Mouse (Mus musculus) midbrain, embryonic 11.5 days (tissue): ENCODE results near the gene Zfp790. TPM values are rescaled to one million over a fixed set of nuclear protein-coding genes. Genes with fewer than 3 reads are reported as not detected.
A peak's percentile ranks its signal among the peaks of the same experiment; 100 is the strongest.

Experiments
- ATAC-seq: fragments of 200-750 bp; cut with Nextera tagmentation; 2 replicates; pipeline ENCODE4 v1.8.0; 2017; ENCODE audit warnings: moderate TSS enrichment, moderate library complexity; ENCODE audit not compliant: low FRiP score
- DNase-seq: peaks from one replicate; pipeline ENCODE4 v3.0.0; 2015; ENCODE audit warnings: low spot score; ENCODE audit errors: missing footprints
- H3K27ac ChIP-seq: fragments of 300-500 bp; sonication (generic); 2 replicates; pipeline ENCODE4 v1.5.1; 2014; ENCODE audit warnings: low read depth, low read length
- H3K27me3 ChIP-seq: fragments of 300-500 bp; sonication (generic); 2 replicates; pipeline ENCODE4 v1.6.1; 2014; ENCODE audit warnings: mild to moderate bottlenecking, low read length, moderate library complexity, mixed read lengths; ENCODE audit not compliant: control insufficient read depth, insufficient read depth
- H3K36me3 ChIP-seq: fragments of 300-500 bp; sonication (generic); 2 replicates; pipeline ENCODE4 v1.6.1; 2014; ENCODE audit warnings: mild to moderate bottlenecking, low read length, moderate library complexity, mixed read lengths; ENCODE audit not compliant: control insufficient read depth, insufficient read depth
- H3K4me1 ChIP-seq: fragments of 300-500 bp; sonication (generic); 2 replicates; pipeline ENCODE4 v1.6.1; 2014; ENCODE audit warnings: low read length; ENCODE audit not compliant: control insufficient read depth, insufficient read depth
- H3K4me2 ChIP-seq: fragments of 300-500 bp; sonication (generic); 2 replicates; pipeline ENCODE4 v1.6.1; 2014; ENCODE audit warnings: mild to moderate bottlenecking, moderate library complexity
- H3K4me3 ChIP-seq: fragments of 300-500 bp; sonication (generic); 2 replicates; pipeline ENCODE4 v1.5.1; 2014; ENCODE audit warnings: low read depth, low read length
- H3K9ac ChIP-seq: fragments of 300-500 bp; sonication (generic); 2 replicates; pipeline ENCODE4 v1.6.1; 2014; ENCODE audit warnings: low read length
- H3K9me3 ChIP-seq: fragments of 300-500 bp; sonication (generic); 2 replicates; pipeline ENCODE4 v1.6.1; 2016; ENCODE audit warnings: low read length; ENCODE audit not compliant: control insufficient read depth
- WGBS: fragments of 180-500 bp; shearing (Covaris S2); extraction: QIAGEN DNeasy Blood & Tissue Kit; methylation state at CpG from one replicate; pipeline ENCODE4 v1.1.7; 2014; 5-methylcytosine and 5-hydroxymethylcytosine counted together
- polyA plus RNA-seq: library from polyadenylated mRNA; unstranded; fragments of >200 nt; fragmentation: Nextera tagmentation; extraction: Ambion mirVana; gene quantifications from 2 replicates; pipeline ENCODE4 v1.2.1, GENCODE M21; 2014

Gene Zfp790
- polyA plus RNA-seq, 1 experiment from 2014 or later, result 20.6 TPM

DNA sequence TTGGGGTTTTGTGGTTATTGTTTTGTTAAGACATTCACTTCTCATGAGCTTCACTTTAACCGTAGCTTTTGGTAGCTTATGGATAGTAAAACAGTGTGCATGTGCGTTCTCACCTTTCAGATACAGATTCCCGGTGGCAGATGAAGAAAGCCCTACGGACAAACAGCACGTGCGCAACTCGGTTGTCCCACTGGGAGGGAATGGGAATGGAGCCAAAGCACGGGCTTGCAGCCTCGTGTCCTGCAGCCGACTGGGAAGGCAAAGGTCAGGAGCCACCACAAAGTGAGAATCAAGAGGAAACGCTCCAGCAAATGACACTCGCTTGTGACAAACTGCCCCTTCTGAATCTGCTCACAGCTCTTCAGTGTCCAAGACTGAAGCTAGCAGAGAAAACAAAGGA, 12.1 kb downstream of the Zfp790 start:
- Histone ChIP-seq H3K36me3 (peaks cover 39% of the 10 kb centered on the region), H3K9me3 (no peaks in the 10 kb centered on the region; the same call in 1 of the 2 replicates), H3K4me2 (no peak overlapping the region), H3K27me3 (no peaks in the 10 kb centered on the region), H3K4me3 (no peak overlapping the region), H3K4me1 (no peaks in the 10 kb centered on the region), H3K27ac (no peak overlapping the region), H3K9ac (no peak overlapping the region)
- DNase-seq, result no peak
- no peak for ATAC-seq
- 97% methylated on average over 12 of the region's 12 CpGs for WGBS

DNA sequence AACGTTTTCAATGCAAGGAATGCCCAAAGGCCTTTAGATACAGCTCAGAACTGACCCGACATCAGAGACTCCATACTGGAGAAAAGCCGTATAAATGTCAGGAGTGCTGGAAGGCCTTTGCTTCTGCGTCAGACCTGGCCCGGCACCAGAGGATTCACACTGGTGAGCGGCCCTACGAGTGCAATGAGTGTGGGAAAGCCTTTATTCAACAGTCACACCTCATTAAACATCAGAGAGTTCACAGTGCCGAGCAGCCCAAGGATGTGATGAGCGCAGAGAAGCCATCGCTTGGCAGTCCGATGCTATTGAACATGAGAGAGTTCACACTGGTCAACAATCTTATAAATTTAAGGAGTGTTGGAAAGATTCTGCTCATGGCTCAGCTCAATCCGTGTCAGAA, 13.9 kb downstream of the Zfp790 start:
- ATAC-seq (no peak), DNase-seq (no peak)
- Histone ChIP-seq H3K4me2 (no peak overlapping the region), H3K4me3 (no peak overlapping the region), H3K36me3 (peaks cover 39% of the 10 kb centered on the region), H3K27ac (no peak overlapping the region), H3K9ac (no peak overlapping the region), H3K27me3 (no peaks in the 10 kb centered on the region), H3K9me3 (no peaks in the 10 kb centered on the region; the same call in 1 of the 2 replicates), H3K4me1 (no peaks in the 10 kb centered on the region)
- 84% methylated on average over 12 of the region's 12 CpGs for WGBS

DNA sequence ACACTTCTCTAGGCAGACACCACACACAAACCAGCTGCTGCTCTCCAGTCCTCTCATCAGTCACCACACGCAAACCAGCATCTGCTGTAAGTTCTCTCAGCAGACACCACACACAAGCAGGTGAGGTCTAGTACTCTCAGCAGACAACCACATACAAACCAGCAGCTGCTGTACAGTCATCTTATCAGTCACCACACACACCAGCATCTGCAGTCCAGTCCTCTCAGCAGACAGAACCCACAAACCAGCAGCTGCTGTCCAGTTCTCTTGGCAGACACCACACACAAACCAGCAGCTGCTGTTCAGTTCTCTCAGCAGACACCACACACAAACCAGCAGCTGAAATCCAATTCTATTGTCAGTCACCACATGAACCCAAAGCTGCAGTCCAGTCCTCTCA, 20.9 kb downstream of the Zfp790 start:
- Histone ChIP-seq H3K4me2 (no peak overlapping the region), H3K4me1 (no peaks in the 10 kb centered on the region)
- WGBS, result 97% methylated on average over 1 of the region's 1 CpGs

DNA sequence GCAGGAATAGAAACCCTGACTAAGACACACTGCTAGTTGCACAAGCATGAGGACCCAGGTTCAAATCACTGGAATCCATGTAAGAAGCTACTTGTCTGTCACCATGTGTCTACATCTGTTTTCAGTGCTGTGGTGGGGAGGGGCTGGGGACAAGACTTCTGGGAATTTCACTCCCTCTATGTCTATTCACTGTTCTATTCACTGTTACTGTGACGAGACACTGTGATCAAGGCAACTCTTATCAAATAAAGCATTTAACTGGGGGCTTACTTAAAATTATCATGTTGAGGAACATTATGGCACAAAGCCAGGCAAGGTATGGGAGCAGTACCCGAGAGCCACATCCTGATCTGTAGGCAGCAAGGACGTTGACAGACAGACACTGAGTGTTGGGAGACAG, 23.3 kb downstream of the Zfp790 start:
- ATAC-seq (no peak), DNase-seq (no peak)
- no peak overlapping the region for H3K27ac ChIP-seq
- H3K9ac ChIP-seq, result no peak overlapping the region
- WGBS, result 86% methylated on average over 3 of the region's 3 CpGs
- H3K4me2 ChIP-seq, result no peak overlapping the region
- no peaks in the 10 kb centered on the region for H3K9me3 ChIP-seq
- no peaks in the 10 kb centered on the region for H3K4me1 ChIP-seq
- H3K4me3 ChIP-seq, result no peak overlapping the region
- H3K27me3 ChIP-seq, result no peaks in the 10 kb centered on the region
- peaks cover 3% of the 10 kb centered on the region; the same call in 1 of the 2 replicates for H3K36me3 ChIP-seq

More for the DNA sequence above, 20.9 kb downstream of the Zfp790 start:
- no peaks in the 10 kb centered on the region for H3K27me3 ChIP-seq
- H3K9ac ChIP-seq, result no peak overlapping the region
- H3K9me3 ChIP-seq, result no peaks in the 10 kb centered on the region
- H3K36me3 ChIP-seq, result no peaks in the 10 kb centered on the region
- ATAC-seq (no peak), DNase-seq (no peak)
- no peak overlapping the region for H3K27ac ChIP-seq
- H3K4me3 ChIP-seq, result no peak overlapping the region

DNA sequence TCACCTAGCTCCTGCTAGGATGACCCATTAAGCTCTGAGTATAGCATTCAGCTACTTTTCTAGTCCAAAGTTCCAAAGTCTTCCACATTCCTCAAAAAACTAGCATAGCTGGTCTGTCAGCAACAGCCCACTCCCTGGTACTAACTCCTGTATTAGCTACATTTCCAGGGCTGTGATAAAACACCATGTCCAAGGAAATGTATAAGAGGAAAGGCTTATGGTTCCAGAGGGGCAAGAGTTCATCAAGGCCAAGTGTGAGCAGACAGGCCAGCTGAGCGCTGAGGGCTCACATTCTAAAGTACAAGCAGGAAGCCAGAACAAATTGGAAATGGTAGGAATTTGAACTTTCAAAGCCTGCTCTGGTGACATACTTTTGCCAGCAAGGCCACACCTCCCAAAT, 26.2 kb downstream of the Zfp790 start:
- peaks cover 10% of the 10 kb centered on the region; the same call in 1 of the 2 replicates for H3K36me3 ChIP-seq
- no peak overlapping the region for H3K4me2 ChIP-seq
- no peak for ATAC-seq
- no peaks in the 10 kb centered on the region for H3K4me1 ChIP-seq
- no peak for DNase-seq
- H3K27me3 ChIP-seq, result no peaks in the 10 kb centered on the region
- no peak overlapping the region for H3K4me3 ChIP-seq
- no peaks in the 10 kb centered on the region for H3K9me3 ChIP-seq
- H3K9ac ChIP-seq, result no peak overlapping the region
- 93% methylated on average over 1 of the region's 1 CpGs for WGBS
- H3K27ac ChIP-seq, result no peak overlapping the region

DNA sequence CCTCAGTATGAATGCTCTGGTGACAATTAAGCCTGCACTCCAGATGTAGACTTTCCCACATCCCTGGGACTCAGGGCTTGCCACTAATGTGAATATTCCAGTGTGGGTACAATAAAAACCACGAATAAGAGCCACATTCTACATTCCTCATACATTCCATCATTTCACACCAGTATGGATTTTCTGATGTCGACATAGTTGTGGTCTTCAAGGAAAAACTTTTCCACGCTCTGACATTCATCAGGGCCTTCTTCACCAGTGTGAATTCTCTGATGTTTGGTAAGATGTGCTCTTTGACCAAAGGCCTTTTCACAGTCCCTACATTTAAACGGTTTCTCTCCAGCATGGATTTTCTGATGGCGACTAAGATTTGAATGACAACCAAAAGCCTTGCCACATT, 28.7 kb downstream of the Zfp790 start:
- no peaks in the 10 kb centered on the region for H3K4me1 ChIP-seq
- peaks cover 10% of the 10 kb centered on the region; the same call in 1 of the 2 replicates for H3K36me3 ChIP-seq
- no peak overlapping the region for H3K4me2 ChIP-seq
- 93% methylated on average over 5 of the region's 5 CpGs for WGBS
- no peaks in the 10 kb centered on the region for H3K9me3 ChIP-seq
- DNase-seq (no peak), ATAC-seq (no peak)
- no peak overlapping the region for H3K9ac ChIP-seq
- H3K27ac ChIP-seq, result no peak overlapping the region
- H3K27me3 ChIP-seq, result no peaks in the 10 kb centered on the region
- no peak overlapping the region for H3K4me3 ChIP-seq

DNA sequence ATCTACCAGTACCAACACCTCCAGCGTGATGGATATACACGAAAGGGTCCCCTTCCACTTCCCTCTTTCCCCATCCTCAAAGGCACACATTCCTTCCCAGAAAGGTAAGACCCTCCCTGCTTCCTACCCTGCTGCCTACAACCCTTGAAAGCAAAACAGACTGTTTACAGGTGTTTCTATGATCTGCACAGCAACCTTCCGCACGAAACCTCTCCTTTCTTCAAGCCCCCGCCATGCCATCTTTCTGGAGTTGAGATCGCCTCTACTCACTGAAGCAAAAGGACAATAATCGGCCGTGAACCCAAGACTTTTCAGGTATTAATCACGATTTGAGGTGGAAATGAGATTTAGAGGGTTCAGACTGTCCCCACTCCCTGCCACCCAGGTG, 36.9 kb downstream of the Zfp790 start:
- Histone ChIP-seq H3K4me3 (peak overlapping the region; percentile 57), H3K4me1 (0 out of 2 replicates have a peak, but pooled peaks cover 5% of the 10 kb centered on the region), H3K27me3 (no peaks in the 10 kb centered on the region), H3K27ac (no peak overlapping the region), H3K9ac (peak overlapping the region; percentile 78), H3K36me3 (no peaks in the 10 kb centered on the region), H3K9me3 (no peaks in the 10 kb centered on the region), H3K4me2 (peak overlapping the region; percentile 74)
- DNase-seq, result no peak
- ATAC-seq, result peak; percentile 20; the same call in 1 of the 2 replicates
- WGBS, result 58% methylated on average over 9 of the region's 9 CpGs

DNA sequence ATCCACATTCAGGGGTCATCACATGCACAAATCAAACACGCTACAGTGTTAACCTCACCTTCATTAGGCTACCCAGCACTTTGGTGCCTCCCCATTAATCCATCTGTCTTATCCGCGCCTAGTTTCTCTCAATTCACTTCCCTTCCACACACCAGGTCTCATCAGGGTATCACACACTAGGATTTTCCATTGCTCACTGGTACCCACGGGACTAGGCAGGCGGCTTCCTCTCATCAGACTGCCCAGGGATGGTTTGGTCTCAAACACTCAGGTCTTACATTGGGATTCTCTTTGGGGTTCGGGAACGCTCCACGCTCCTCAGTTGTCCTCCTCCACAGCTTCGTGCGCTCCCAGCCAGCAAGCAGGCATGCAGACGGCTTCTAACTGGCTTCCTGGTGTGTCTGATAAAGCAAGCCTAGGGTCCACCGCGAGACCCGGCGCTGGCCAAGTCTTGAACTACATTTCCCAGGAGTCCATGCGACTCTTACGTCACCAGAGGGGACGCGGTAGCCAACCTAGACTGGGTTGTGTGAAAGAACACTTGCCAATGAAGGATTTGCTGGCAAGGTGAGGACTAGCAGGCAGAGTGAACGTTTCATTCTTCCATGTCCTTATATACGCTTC, 37.4 kb downstream of the Zfp790 start, which contains the start of gene Zfp940:
TSS of gene Zfp940 (minus strand) at position 451 of the 624 bp plus-strand sequence.
- Histone ChIP-seq H3K27ac (no peak within 1 kb of the TSS), H3K4me2 (peak within 1 kb of the TSS; percentile 74), H3K9me3 (no peaks in the 10 kb centered on the region), H3K9ac (peak within 1 kb of the TSS; percentile 78), H3K4me1 (0 out of 2 replicates have a peak, but pooled peaks cover 5% of the 10 kb centered on the region), H3K27me3 (no peaks in the 10 kb centered on the region), H3K4me3 (peak within 1 kb of the TSS; percentile 57), H3K36me3 (no peaks in the 10 kb centered on the region)
- ATAC-seq, result peak; percentile 98
- peak; percentile 99 for DNase-seq
- WGBS, result 2% methylated on average over 21 of the region's 21 CpGs

DNA sequence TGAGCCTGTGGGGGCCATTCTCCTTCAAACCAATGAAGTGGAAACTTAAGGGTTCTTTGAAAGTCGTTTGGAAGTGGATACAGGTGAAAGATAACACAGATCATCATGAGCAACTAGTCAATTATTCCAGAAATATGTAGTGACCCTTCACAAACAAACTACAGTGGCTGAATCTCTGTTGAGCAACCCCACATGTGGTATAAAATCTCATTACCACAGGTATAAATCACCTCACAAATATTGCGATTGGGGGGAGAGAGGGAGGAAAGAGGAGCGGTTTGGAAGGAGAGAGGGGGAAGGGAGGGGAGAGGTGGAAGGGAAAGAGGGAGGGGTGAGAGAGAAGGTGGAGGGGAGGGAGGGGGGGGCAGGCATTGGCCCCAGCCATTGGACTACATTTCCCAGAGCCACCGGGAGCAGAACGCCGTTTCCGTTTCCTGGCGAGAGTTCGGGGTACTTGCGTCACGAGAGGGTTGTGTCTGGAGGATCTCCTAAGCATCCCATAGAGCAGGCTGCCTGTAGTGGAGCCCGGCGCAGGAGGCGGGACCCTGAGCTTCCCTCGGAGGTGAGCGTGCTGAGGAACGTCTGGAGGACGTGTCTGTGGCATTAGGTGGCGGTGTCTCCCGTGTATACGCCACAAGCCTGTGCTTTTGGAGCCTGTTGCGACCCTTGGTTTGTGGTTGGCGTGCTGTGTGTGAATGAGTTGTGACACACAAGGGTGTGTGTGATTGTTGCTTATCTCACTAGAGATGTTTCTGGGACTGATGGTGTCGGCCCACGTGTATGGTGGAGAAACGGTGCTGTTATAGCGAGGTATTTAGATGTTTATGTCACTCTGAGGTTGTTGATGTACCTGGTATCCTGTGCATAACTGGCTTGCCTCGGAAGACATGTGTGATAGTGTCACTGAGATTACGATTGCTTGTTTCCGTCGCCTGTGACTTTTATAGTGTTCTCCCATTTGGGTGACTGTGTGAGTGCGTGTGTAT, 43.9 kb downstream of the Zfp790 start, which contains the start of gene Zfp420:
TSS of gene Zfp420 (plus strand) at position 448 of the 986 bp plus-strand sequence.
- no peak within 1 kb of the TSS for H3K27ac ChIP-seq
- peak within 1 kb of the TSS; percentile 50 for H3K4me3 ChIP-seq
- DNase-seq (peak; percentile 96), ATAC-seq (peak; percentile 98)
- H3K9me3 ChIP-seq, result no peaks in the 10 kb centered on the region
- H3K27me3 ChIP-seq, result no peaks in the 10 kb centered on the region
- 7% methylated on average over 32 of the region's 32 CpGs for WGBS
- peak within 1 kb of the TSS; percentile 58 for H3K9ac ChIP-seq
- no peaks in the 10 kb centered on the region for H3K36me3 ChIP-seq
- H3K4me1 ChIP-seq, result peaks cover 6% of the 10 kb centered on the region; the same call in 1 of the 2 replicates
- peak within 1 kb of the TSS; percentile 60 for H3K4me2 ChIP-seq
